Mouse (Mus musculus): ENCODE data around the gene Abtb2. TPM values are rescaled to one million over a fixed set of nuclear protein-coding genes. Genes with fewer than 3 reads are reported as not detected.

The Abtb2 gene
- polyA plus RNA-seq, 1 experiment from 2014 or later, result 28.0 TPM

DNA sequence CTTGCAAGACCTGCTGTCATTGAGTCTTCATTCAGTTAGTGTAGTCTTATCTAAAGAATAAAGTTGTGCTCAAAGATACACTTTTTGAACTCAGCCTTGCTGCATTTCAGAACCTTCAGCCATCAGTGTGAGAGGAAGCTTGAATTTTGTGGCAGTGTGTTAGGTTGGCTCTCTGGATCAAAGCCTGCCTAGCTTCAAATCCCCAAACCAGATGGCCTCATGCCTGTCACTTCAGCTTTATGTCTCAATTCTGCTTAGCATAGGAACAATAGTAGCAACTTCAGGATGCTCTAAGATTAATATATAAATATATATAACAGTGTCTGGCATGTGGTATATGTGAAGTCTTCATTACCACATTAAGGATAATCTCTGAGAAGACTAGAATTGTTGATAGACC lies 121.8 kb downstream of the Abtb2 start:
- Histone ChIP-seq H3K4me2 (no peak overlapping the region), H3K9ac (no peak overlapping the region), H3K27ac (ENCODE audit: poor library complexity, severe bottlenecking) (no peak overlapping the region), H3K4me3 (no peak overlapping the region), H3K36me3 (0 out of 2 replicates have a peak, but pooled peaks cover 5% of the 10 kb centered on the region), H3K9me3 (replicated peaks) (no peaks in the 10 kb centered on the region), H3K27me3 (replicated peaks) (no peaks in the 10 kb centered on the region), H3K4me1 (replicated peaks) (peaks cover 43% of the 10 kb centered on the region)
- no peak for ATAC-seq (ENCODE audit: insufficient number of reproducible peaks, low FRiP score)

DNA sequence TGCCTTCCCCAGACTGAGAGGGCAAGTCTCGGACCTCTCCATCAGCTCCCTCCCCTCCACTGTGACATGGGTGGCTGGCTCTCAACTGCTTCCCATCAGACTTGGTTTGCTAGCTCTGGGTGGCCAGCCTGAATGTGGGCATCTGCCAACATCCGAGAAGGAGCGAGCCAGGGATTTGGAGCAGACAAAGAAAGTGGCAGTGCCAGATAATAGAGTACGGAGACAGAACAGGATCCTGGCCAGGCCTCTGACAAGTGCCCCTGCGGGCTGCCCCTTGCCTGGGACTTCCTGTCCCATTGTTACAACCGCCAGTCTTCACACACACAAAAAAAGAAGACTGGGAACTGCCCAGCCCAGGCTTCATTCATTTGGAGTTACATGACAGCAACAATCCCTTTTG lies 124.3 kb downstream of the Abtb2 start:
- Histone ChIP-seq H3K27me3 (replicated peaks) (no peaks in the 10 kb centered on the region), H3K9ac (no peak overlapping the region), H3K4me1 (replicated peaks) (peaks cover 26% of the 10 kb centered on the region), H3K36me3 (no peaks in the 10 kb centered on the region), H3K9me3 (replicated peaks) (no peaks in the 10 kb centered on the region), H3K27ac (ENCODE audit: poor library complexity, severe bottlenecking) (peak overlapping the region; percentile 24; the same call in 1 of the 2 replicates), H3K4me2 (no peak overlapping the region), H3K4me3 (no peak overlapping the region)
- ATAC-seq (ENCODE audit: insufficient number of reproducible peaks, low FRiP score), result peak; percentile 17; the same call in 1 of the 2 replicates
- 54% methylated on average over 6 of the region's 6 CpGs for WGBS

DNA sequence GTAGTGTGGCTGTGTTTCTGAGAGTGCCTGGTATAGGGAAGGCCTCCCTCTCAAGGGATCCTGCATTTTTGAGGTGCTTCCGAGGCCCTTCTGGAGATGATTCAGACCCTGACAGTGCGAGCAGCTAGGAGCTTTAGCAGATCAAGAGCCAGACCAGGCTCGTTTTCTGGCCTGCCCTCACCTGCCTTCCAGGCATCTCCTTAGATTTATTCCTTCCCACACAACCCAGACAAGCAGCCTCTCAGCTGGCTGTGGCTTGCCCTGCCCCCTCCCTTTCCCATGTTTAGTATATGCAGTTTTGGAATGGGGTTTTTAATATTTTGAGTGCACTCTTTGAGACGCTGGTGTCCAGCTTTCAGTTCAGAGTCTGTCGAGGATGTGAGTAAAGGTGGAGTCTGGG lies 124.7 kb downstream of the Abtb2 start:
- Histone ChIP-seq H3K4me2 (no peak overlapping the region), H3K27me3 (replicated peaks) (no peaks in the 10 kb centered on the region), H3K9ac (no peak overlapping the region), H3K27ac (ENCODE audit: poor library complexity, severe bottlenecking) (no peak overlapping the region), H3K4me1 (replicated peaks) (peaks cover 23% of the 10 kb centered on the region), H3K9me3 (replicated peaks) (no peaks in the 10 kb centered on the region), H3K36me3 (no peaks in the 10 kb centered on the region), H3K4me3 (no peak overlapping the region)
- WGBS, result 62% methylated on average over 5 of the region's 5 CpGs
- 0 out of 2 replicates have a peak, but pooled peaks have one; percentile 36 for ATAC-seq (ENCODE audit: insufficient number of reproducible peaks, low FRiP score)

DNA sequence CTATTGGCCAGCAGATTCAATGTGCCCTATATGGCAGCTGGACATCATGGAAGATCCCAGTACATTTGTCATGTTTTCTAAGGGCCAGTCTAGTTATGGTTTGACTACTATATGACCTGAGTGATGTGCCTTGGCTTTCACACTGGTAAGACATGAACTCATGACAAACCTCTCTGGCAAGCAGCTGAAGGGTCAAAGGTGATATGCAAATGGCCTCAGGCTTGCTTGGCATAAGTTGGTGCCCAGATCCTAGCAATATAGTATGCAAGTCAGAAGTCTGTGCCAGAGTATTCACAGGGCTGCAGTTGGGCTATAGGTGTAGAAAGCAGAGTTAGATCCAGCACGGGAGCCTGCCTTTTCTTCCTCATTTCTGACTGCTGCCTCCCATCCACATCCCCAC lies 125.2 kb downstream of the Abtb2 start:
- Histone ChIP-seq H3K36me3 (no peaks in the 10 kb centered on the region), H3K9ac (no peak overlapping the region), H3K27ac (ENCODE audit: poor library complexity, severe bottlenecking) (no peak overlapping the region), H3K4me2 (no peak overlapping the region), H3K4me1 (replicated peaks) (peaks cover 24% of the 10 kb centered on the region), H3K9me3 (replicated peaks) (no peaks in the 10 kb centered on the region), H3K27me3 (replicated peaks) (no peaks in the 10 kb centered on the region), H3K4me3 (no peak overlapping the region)
- 81% methylated on average over 1 of the region's 1 CpGs for WGBS
- no peak for ATAC-seq (ENCODE audit: insufficient number of reproducible peaks, low FRiP score)

DNA sequence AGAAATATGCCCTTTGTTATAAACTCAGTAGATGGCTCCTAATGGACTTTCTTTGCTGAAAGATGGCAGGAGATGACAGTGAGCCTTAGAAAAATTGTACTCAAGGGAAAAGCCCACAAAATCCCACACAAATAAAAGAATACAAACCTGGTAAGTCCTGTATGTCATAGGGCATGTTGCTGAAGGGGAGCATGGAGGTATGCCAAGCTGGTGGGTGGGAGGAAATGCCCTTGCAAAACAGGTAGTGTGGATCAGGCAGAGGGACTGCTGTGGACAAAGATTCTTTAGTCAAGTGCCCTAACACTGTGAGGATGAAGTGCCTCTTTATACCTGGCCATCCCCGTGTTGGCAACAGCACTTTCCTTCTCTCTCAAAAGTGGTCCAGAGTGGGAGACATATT lies 126.7 kb downstream of the Abtb2 start:
- H3K27ac ChIP-seq (ENCODE audit: poor library complexity, severe bottlenecking), result no peak overlapping the region
- no peak overlapping the region for H3K4me3 ChIP-seq
- no peaks in the 10 kb centered on the region for H3K36me3 ChIP-seq
- 83% methylated on average over 1 of the region's 1 CpGs for whole genome bisulfite sequencing
- no peaks in the 10 kb centered on the region for H3K27me3 ChIP-seq (replicated peaks)
- H3K4me1 ChIP-seq (replicated peaks), result peaks cover 21% of the 10 kb centered on the region
- H3K9ac ChIP-seq, result no peak overlapping the region
- H3K9me3 ChIP-seq (replicated peaks), result no peaks in the 10 kb centered on the region
- no peak overlapping the region for H3K4me2 ChIP-seq
- ATAC-seq (ENCODE audit: insufficient number of reproducible peaks, low FRiP score), result no peak

DNA sequence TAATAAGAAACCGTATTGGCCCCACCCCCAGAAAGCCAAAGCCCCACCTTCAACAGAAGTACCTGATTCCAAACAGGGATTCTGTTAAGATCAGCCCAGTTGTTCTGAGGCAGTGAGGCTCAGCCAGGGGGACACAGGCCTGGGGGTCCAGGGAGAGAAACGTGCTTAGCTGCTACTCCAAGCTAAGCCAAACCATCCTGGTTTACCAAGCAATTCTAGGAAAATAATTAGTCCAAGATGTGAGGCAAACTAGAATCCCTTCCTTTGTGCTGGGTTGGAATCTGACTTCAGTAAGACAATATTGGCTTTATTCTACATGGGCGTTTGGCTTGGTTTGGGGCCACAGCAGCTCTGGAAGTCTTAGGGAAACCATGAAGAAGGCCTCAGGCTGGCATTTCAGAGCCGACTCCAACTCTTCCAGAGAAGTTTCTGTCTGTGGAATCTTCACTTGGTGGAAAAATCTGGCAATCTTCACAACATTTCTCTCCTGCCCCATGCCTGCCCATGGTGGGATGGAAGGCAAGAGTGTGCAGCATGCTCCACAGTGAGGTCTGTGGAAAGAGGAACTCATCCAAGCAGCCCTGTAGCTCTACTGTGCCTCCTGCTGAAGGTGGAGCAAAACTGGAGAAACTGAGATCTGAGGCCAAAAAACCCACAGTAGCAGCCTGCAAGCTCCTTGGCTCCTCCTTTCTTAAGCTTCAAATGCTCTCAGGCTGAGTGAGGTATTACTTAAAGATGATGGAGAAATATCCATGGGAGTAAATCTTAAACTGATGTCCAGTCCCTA lies 128.9 kb downstream of the Abtb2 start:
- 79% methylated on average over 4 of the region's 4 CpGs for WGBS
- H3K27ac ChIP-seq (ENCODE audit: poor library complexity, severe bottlenecking), result no peak overlapping the region
- H3K9ac ChIP-seq, result no peak overlapping the region
- H3K4me3 ChIP-seq, result no peak overlapping the region
- no peaks in the 10 kb centered on the region for H3K36me3 ChIP-seq
- no peak for ATAC-seq (ENCODE audit: insufficient number of reproducible peaks, low FRiP score)
- no peaks in the 10 kb centered on the region for H3K27me3 ChIP-seq (replicated peaks)
- H3K4me1 ChIP-seq (replicated peaks), result peaks cover 21% of the 10 kb centered on the region
- no peaks in the 10 kb centered on the region for H3K9me3 ChIP-seq (replicated peaks)
- no peak overlapping the region for H3K4me2 ChIP-seq

DNA sequence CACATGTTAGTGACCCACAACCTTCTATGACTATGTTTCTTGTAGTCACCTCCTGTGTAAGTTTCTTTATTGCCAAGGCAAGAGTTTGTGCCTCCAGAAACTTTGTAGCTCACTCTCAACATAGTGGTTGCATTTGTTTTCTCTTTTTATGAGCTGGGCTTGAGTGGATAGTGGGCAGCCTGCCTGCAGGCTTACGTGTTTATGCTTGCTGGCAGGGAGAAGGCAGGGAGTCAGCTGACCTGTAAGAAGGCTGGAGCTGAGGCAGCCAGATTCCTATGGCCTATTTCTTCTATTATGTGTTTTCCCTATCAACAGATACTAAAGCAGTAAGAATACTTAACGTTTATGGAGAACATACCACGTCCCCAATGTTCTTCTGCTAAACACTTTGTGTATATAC lies 130.1 kb downstream of the Abtb2 start:
- no peak overlapping the region for H3K27ac ChIP-seq (ENCODE audit: poor library complexity, severe bottlenecking)
- no peak overlapping the region for H3K9ac ChIP-seq
- no peak for ATAC-seq (ENCODE audit: insufficient number of reproducible peaks, low FRiP score)
- H3K9me3 ChIP-seq (replicated peaks), result no peaks in the 10 kb centered on the region
- no peak overlapping the region for H3K4me3 ChIP-seq
- peaks cover 14% of the 10 kb centered on the region for H3K4me1 ChIP-seq (replicated peaks)
- H3K36me3 ChIP-seq, result peaks cover 3% of the 10 kb centered on the region
- 67% methylated on average over 3 of the region's 3 CpGs for WGBS
- no peak overlapping the region for H3K4me2 ChIP-seq
- H3K27me3 ChIP-seq (replicated peaks), result no peaks in the 10 kb centered on the region

DNA sequence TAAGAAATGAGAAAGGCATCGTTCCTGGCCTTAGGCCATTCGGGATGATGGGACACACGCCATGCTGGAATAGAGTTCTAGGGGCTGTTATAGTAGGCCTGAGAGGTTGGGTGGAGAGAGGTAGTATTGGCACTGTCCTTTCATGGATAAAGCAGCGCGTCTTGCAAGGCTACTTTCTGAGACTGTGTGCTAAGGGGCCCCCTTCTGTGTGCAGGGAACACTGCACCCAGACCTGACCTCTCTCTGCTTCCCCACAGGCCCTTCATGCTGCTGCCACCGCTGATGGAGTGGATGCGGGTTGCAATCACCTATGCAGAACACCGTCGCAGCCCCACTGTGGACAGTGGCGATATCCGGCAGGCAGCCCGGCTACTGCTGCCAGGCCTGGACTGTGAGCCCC lies 134.4 kb downstream of the Abtb2 start:
- Histone ChIP-seq H3K9me3 (replicated peaks) (no peaks in the 10 kb centered on the region), H3K36me3 (peaks cover 46% of the 10 kb centered on the region), H3K4me3 (no peak overlapping the region), H3K4me1 (replicated peaks) (peaks cover 19% of the 10 kb centered on the region), H3K4me2 (no peak overlapping the region), H3K27me3 (replicated peaks) (no peaks in the 10 kb centered on the region), H3K9ac (no peak overlapping the region; the same call in 1 of the 2 replicates), H3K27ac (ENCODE audit: poor library complexity, severe bottlenecking) (no peak overlapping the region)
- WGBS, result 77% methylated on average over 12 of the region's 12 CpGs
- 0 out of 2 replicates have a peak, but pooled peaks have one; percentile 52 for ATAC-seq (ENCODE audit: insufficient number of reproducible peaks, low FRiP score)

DNA sequence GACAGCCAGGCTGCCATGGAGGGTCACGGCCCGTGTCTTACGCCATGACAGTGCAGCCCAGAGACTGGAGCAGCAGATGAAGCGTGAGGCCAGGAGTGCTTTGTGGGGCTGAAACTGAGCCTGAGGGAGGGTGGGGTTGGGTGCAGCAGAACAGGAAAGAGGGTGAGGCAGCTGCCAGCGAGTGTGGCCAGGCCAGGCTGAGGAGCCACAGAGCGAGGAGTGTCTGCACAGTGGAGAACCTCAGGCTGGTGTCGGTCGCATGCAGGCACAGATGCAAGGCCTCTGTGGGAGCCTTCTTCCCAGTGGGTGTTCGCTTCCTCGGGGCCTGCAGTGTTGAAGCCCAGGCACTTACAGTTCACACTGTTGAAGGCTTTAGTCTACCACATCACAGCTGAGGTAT lies 137.2 kb downstream of the Abtb2 start:
- peaks cover 37% of the 10 kb centered on the region for H3K4me1 ChIP-seq (replicated peaks)
- 63% methylated on average over 10 of the region's 10 CpGs for WGBS
- ATAC-seq (ENCODE audit: insufficient number of reproducible peaks, low FRiP score), result no peak
- H3K27ac ChIP-seq (ENCODE audit: poor library complexity, severe bottlenecking), result no peak overlapping the region
- peaks cover 65% of the 10 kb centered on the region for H3K36me3 ChIP-seq
- no peaks in the 10 kb centered on the region for H3K9me3 ChIP-seq (replicated peaks)
- H3K4me3 ChIP-seq, result no peak overlapping the region
- no peak overlapping the region for H3K9ac ChIP-seq
- H3K27me3 ChIP-seq (replicated peaks), result no peaks in the 10 kb centered on the region
- H3K4me2 ChIP-seq, result no peak overlapping the region

DNA sequence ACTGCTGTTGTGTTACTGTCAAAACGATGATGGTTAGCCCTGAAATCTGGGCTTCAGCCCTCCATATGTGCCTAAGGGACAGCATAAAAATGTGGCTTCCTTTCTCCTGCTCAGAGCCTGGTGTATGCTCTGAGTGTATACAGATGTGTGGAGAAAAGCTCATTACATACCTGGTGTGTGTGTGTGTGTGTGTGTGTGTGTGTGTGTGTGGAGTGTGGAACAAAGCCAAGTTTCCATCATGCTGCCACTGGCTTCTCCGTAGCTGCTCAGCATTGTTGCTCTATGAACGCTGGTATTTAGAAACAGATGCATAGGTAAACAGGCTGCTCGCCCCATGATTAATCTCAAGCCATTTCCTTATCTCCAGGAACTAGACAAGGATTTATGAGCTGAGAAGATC lies 137.8 kb downstream of the Abtb2 start:
- no peak overlapping the region for H3K27ac ChIP-seq (ENCODE audit: poor library complexity, severe bottlenecking)
- H3K27me3 ChIP-seq (replicated peaks), result no peaks in the 10 kb centered on the region
- H3K4me1 ChIP-seq (replicated peaks), result peaks cover 37% of the 10 kb centered on the region
- no peaks in the 10 kb centered on the region for H3K9me3 ChIP-seq (replicated peaks)
- no peak overlapping the region for H3K9ac ChIP-seq
- H3K36me3 ChIP-seq, result peaks cover 70% of the 10 kb centered on the region
- H3K4me3 ChIP-seq, result no peak overlapping the region
- H3K4me2 ChIP-seq, result no peak overlapping the region
- WGBS, result 62% methylated on average over 4 of the region's 4 CpGs
- ATAC-seq (ENCODE audit: insufficient number of reproducible peaks, low FRiP score), result no peak

DNA sequence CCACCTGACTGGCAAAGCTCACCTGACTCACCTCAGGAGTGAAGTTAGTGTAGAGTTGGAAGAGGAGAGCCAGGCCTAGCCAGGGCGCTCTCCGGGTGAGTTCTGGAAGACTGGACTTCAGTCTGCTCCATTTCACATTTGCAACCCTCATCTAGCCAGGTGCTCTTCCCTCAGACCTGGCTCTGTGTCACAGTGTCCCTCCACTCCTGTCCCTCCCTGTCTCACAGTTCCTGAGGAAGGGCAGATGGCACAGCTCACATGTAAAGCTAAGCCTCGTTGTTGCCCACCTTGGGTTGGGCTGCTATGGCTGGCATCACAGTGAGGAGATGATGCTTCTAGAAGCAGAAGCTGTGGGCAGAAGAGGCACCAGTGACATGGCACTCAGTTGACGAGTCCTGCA lies 139.7 kb downstream of the Abtb2 start:
- peak overlapping the region; percentile 30 for H3K27ac ChIP-seq (ENCODE audit: poor library complexity, severe bottlenecking)
- peak; percentile 1; the same call in 1 of the 2 replicates for ATAC-seq (ENCODE audit: insufficient number of reproducible peaks, low FRiP score)
- 77% methylated on average over 4 of the region's 4 CpGs for WGBS
- H3K36me3 ChIP-seq, result peaks cover 90% of the 10 kb centered on the region
- peaks cover 30% of the 10 kb centered on the region for H3K4me1 ChIP-seq (replicated peaks)
- no peak overlapping the region for H3K4me2 ChIP-seq
- H3K9me3 ChIP-seq (replicated peaks), result no peaks in the 10 kb centered on the region
- no peak overlapping the region for H3K4me3 ChIP-seq
- no peaks in the 10 kb centered on the region for H3K27me3 ChIP-seq (replicated peaks)
- H3K9ac ChIP-seq, result peak overlapping the region; percentile 31; the same call in 1 of the 2 replicates

DNA sequence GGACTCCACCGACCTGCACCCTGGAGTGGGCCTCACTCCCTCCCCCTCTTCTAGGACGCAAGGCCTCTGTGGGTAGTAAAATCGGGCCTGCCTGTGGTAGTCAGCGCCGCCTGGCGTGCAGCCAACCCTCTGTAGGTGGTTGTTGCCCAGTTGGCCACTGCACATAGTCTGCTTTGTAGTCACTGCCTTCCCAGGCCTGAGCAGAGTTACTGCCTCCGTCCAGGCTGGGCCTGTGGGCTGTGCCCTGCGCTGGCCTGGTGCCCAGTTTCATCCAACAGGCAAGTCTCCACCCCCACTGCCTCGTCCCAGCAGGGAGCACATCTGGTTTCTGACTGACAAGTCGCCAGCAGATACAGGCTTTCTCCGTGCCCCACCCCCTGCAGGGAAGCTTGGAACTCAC lies 140.1 kb downstream of the Abtb2 start:
- H3K4me3 ChIP-seq, result no peak overlapping the region
- H3K36me3 ChIP-seq, result peaks cover 90% of the 10 kb centered on the region
- no peak overlapping the region for H3K4me2 ChIP-seq
- H3K27me3 ChIP-seq (replicated peaks), result no peaks in the 10 kb centered on the region
- no peaks in the 10 kb centered on the region for H3K9me3 ChIP-seq (replicated peaks)
- ATAC-seq (ENCODE audit: insufficient number of reproducible peaks, low FRiP score), result peak; percentile 80
- H3K4me1 ChIP-seq (replicated peaks), result peaks cover 30% of the 10 kb centered on the region
- 28% methylated on average over 11 of the region's 11 CpGs for WGBS
- peak overlapping the region; percentile 31; the same call in 1 of the 2 replicates for H3K9ac ChIP-seq
- H3K27ac ChIP-seq (ENCODE audit: poor library complexity, severe bottlenecking), result peak overlapping the region; percentile 30

All from heart, embryonic 12.5 days (tissue).